Mouse (Mus musculus): ENCODE results near the gene Fezf1.

DNA sequence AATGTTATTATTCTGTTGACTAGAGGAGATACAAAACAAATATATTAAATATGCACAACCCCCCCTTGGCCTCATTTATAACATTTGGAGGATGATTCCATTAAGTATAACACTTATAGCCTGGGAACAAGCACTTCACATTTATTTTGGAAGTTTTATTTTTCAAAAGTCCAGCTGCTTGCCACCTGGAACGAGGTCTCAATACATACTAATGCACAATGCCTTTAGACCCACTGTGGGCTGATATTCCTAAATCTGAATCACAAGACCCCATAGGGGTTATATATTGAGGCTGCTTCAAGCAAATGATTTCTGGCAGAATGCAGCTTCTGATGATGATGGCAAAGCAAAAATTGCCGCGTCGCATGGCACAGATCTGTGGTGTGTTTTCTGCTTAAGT lies 25.3 kb upstream of the Fezf1 start:
- no peak for TF ChIP-seq POLR2A (IDR thresholded peaks at IDR 0.05; ENCODE audit: insufficient read depth, low read length)
- no peak for TF ChIP-seq CTCF (IDR thresholded peaks at IDR 0.05; ENCODE audit: low read depth, low read length)
- no peak for TF ChIP-seq EP300 (IDR thresholded peaks at IDR 0.05; ENCODE audit: insufficient read depth, low read depth, low read length)
